Mouse (Mus musculus) c-Kit-negative CD71-positive TER-119-positive erythroid progenitor cells, embryonic 14.5 days (primary cell): ENCODE measurements around the gene N4bp2.
"Not testable (repeated sequence)": the region's sequence is repeated elsewhere in the genome, so short reads cannot be mapped to it uniquely, and the experiment has no call there.

Experiments used
- DNase-seq: peaks from one replicate; pipeline ENCODE4 v3.0.0-alpha.2; 2013; ENCODE audit warnings: low read depth, low spot score

Gene N4bp2

GRCm38 (mm10) chr5:65763088-65763915, at the start of gene N4bp2:
Gene N4bp2, plus strand, starts transcription at chr5:65763521.
- peak; percentile 50 for DNase-seq

DNA sequence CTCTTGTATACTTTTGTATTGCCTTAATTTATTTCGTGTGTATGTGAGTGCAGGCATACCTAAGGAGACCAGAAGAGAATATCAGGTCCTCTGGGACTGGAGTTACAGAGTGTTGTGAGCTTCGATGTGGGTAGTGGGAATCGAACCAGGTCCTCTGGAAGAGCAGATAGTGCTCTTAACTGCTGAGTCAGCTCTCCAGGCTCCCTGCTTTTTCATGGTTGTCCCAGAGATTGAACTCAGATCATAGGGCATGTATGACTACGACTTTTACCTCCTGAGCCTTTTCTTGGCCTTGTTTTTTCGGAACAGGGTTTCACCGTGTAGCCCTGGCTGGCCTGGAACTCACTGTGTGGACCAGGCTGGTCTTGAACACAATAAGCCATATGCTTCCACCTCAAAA, 48.2 kb upstream of the N4bp2 start:
- no peak for DNase-seq

DNA sequence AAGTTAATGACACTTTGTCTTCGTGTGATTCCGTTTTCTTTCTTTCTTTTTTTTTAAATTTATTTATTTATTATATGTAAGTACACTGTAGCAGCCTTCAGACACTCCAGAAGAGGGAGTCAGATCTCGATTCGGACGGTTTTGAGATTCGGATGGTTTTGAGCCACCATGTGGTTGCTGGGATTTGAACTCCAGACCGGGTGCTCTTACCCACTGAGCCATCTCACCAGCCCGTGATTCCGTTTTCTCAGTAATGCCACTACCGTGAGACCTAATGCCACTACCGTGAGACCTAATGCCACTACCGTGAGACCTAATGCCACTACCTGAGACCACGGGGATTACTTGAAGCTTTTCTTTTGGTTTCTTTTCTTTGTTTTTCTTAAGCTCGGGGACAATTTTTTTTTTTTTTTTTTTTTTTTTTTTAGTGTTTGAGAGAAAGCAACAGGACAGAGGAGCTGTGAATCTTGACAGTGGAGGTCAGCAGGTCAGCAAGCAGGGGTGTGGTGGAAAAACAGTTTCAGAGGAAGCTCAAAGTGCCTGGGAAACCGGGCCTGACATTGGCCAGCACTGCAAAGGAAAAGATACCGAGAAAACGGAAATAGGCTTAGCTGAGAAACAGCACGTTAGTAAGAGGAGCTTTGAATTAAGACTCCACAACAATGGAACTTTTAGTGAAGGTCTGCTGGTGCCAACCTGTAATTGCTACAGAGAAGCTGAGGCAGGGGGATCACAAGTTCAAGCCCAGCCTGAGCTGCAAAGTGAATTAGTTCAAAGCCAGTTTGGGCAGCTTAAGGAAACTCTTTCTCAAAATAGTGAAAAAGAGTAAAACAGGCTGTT, 46.0 kb upstream of the N4bp2 start:
- no peak for DNase-seq

GRCm38 (mm10) chr5:65717903-65718211, 45.5 kb upstream of the N4bp2 start:
- not testable (repeated sequence) for DNase-seq

DNA sequence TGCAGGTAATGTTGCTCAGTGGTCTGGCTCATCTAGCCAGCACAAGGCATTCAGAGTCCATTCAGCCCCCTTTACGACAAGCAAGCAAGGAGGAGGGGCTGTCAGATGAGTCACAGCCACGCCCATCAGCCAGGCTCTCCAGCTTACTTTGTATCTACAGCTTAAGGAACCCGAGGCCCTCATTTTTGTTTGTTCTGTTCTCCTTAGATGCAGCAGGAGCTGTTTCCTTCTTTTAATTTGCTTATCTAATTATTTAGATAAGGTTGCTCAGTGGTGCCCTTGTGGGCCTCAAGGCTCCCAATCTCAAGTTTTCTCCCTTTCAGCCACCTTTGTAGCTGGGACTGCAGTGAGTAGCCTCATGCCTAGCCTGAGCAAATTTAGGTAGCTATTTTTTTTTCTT, 45.0 kb upstream of the N4bp2 start:
- DNase-seq, result peak; percentile 31

- DNase-seq, result peak; percentile 35
These were observed 38.8 kb upstream of the N4bp2 start for GRCm38 (mm10) chr5:65724311-65725054.

GRCm38 (mm10) chr5:65731173-65732007, 31.9 kb upstream of the N4bp2 start:
- peak; percentile 79 for DNase-seq

DNA sequence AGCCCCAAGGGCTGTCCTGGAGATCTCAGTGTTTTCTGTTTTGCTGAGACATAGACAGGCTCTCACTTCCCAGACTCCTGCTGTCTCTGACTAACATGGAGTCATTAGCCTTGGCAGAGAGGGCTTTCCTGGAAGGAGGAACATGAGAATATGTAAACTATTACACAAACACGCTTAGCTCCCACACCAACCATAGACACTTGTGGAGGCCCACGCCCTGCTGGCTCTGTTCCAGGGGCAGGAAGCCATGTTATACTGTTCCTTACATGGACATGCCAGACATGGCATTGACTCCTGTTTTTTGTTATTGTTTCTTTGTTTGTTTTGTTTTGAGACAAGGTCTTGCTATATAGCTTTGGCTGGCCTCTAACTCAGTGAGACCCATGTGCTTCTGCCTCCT, 27.7 kb upstream of the N4bp2 start:
- no peak for DNase-seq

DNA sequence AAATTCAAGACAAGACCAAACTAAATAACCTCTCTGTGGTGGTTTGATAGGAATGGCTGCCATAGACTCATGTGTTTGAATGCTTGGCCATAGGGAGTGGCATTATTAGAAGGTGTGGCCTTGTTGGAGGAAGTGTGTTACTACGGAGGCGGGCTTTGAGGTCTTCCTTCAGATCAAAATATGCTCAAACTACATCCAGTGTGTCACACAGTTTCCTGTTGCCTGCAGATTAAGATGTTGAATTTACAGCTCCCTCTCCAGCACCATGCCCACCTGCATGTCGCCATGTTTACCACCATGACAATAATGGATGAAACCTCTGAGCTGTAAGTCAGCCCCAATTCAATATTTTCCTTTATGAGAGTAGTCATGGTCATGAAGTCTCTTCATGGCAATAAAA, 24.0 kb upstream of the N4bp2 start:
- DNase-seq, result no peak

DNA sequence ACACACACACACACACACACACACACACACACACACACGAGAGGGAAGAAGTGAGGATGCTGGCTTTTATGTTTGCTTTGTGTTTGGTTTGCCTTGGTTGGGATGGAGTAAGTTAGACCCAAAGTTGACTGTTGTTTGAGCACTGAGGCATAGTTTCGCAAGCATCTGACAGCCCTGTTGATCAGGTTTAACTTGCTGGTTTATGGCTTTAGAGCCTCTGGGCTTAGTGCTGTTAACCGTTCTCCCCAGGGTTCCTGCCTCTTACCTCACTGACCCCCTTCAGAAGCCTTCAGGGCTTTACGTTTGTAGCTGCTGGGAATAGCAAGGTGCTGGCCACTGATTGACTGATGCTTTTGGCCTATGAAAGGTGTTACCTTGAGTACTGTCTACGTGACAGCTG, 16.4 kb upstream of the N4bp2 start:
- no peak for DNase-seq

GRCm38 (mm10) chr5:65748386-65748785, 14.9 kb upstream of the N4bp2 start:
- DNase-seq, result no peak

- DNase-seq, result no peak
These were observed 14.4 kb upstream of the N4bp2 start for GRCm38 (mm10) chr5:65748880-65749279.

DNA sequence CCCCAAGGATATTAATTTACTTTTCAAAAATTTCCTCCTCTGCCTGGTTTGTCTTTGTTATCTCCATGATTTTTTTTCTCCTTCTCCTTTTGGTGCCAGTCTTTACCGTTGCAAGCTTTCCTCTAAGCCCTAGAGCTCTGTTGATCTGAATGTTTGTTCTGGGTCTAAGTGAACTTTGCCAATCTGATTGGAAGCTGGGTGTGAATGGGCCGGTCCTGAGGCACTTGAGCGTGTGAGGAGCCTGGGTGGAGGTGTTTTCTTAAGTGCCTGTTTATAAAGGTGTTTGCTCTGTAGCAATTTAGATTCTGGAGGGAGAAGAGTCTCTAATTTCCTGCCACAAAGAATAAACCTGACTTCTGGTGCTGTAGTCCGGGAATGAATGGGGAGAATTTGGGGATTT, 11.3 kb upstream of the N4bp2 start:
- no peak for DNase-seq

DNA sequence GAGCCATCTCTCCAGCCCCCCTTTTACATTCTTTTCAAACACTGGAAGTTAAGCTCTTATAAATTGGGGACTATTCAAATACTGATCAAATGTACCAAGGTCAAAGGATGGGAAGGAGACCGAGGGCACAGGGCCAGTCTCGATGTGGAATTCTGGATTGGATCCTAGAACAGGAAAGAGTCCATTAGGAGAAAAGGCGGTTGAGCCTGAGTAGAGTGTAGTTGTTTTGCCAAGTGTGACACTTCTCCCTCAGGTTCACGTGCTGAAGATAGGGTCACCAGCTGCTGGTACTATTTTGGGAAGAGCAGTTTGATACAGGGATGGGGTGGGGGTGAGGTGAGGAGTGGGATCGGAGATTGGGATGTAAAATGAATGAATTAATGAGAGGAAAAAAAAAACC, 7.5 kb upstream of the N4bp2 start:
- DNase-seq, result no peak

GRCm38 (mm10) chr5:65757110-65757509, 6.2 kb upstream of the N4bp2 start:
- DNase-seq, result no peak

DNA sequence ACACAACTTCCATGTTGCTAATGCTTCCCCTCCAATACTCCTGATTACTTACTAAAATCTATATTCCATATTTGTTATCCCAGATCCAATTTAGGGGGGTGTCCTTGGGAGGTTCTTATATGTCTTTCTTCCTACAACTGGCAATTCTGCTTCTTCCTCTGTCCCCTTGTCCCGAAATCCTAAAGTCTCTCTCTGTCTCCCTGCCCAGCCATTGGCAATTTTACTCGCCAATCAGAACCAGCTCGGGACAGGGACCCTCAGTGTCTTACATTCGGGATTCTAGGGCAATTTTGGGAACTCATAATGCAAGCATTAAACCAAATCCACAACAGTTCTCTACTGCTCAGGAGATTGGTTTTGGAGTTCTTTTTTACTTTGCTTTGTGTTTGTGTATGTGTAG, 3.3 kb upstream of the N4bp2 start:
- no peak for DNase-seq

DNA sequence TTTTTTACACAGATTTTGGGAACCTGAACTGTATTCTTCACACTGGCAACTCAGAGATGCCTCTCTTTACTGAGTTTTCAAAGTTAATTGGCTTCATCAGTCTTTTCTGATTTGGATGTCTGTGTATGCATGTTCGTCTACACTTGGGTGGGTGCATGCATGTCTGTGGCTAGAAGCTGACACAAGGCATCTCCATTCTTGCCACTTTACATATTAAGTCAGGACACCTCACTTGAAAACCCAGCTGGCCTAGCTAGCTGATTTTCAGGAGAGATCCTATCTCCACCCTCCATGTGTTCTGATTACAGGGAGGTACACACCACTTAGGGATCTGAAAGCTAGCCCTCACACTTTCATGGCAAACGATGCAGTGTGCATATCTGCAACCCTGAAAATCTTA, 2.7 kb upstream of the N4bp2 start:
- no peak for DNase-seq

GRCm38 (mm10) chr5:65761020-65761419, 2.3 kb upstream of the N4bp2 start:
- DNase-seq, result no peak

DNA sequence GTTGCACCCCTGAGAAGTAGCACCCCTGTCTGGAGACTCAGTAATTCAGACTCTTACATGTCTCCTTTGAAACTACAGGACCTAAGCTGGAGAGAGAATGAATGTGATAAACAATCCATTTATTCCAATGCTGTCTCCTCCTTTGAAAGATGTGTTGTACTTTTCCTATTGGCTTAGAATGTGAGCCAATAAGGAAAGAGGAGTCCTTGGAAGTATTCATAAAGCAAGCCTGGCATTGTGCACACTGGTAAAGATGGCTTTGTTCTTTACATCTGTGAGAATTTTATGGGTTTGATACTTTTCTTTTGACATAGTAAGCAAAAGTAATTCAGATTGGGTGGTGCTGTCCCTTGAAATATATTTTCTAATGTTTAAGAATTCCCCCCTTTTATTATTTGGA, 1.4 kb upstream of the N4bp2 start:
- no peak for DNase-seq

DNA sequence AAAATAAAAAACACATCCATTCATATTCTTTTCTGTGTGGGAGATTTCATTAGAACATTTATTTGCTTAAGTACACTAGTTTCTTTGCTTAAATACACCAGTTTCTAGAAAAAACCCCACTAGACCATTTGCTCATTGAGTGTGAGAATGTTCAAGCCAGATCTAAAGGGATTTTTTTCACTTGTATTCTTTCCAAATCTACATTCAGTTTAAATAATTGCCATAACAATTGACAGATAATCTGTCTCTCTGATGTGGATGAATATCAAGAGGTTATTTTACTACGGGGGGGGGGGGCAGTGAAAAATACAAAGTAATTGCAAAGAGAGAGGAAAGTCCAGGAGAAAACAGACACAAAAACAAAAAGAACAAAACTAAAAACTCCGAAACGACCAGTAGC, 635 bp upstream of the N4bp2 start:
- no peak for DNase-seq
